Mouse (Mus musculus) frontal cortex, postnatal 25 days (tissue): ENCODE data around the gene Crkl.

Experiments
- DNase-seq, 2 experiments: peaks; one replicate each; pipeline ENCODE4 v3.0.0; 2022; ENCODE audit warnings: low spot score in 2 of 2

Gene Crkl

DNA sequence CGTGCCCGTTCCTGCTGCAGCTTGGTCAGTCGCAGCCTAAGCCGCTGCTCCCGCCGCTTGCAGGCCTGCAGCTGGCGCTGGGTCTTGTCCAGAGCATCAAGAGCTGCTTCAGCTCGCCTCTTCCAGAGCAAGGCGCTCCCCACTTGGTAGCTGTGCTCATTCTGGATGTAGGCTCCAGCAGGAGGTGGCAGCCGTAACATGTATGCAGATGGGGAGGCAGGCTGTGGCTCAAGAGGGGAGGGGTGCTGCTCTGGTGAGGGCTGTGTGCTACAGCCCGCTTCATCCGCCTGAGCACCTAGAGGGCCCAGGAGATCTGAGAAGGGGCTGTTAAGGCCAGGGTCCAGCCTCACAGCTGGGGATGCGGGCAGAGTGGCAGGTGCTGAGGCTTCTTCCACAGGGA lies 76.5 kb downstream of the Crkl start:
- no peak for DNase-seq

DNA sequence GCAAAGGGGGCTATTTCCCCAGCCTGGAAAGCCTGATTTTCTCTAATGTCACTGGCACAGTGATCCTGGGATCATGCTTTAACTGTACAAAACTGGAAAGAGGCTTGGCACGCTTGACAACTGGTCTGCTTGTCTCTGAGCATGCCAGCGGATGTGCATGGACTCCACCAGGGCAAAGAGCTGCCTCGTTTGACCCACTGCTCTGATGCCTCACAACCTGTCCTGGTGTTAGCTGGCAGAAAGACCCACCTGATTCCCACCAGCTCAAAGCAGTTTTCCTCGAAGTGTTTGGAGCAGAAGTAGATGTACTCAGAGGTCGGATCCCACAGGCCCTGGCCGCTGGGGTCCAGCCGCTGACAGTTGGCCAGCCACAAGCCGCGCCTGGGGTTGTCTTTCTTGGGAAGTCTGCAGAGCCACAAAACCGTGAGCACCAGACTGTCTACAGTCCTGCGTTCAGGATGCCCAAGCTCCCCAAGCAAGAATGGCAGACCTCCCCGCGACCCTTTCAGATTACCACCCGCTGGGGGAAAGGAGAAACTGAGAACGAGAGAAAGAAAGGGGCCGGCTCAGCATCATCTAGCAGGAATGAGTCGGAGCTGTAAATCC lies 78.3 kb downstream of the Crkl start:
- DNase-seq = no peak

DNA sequence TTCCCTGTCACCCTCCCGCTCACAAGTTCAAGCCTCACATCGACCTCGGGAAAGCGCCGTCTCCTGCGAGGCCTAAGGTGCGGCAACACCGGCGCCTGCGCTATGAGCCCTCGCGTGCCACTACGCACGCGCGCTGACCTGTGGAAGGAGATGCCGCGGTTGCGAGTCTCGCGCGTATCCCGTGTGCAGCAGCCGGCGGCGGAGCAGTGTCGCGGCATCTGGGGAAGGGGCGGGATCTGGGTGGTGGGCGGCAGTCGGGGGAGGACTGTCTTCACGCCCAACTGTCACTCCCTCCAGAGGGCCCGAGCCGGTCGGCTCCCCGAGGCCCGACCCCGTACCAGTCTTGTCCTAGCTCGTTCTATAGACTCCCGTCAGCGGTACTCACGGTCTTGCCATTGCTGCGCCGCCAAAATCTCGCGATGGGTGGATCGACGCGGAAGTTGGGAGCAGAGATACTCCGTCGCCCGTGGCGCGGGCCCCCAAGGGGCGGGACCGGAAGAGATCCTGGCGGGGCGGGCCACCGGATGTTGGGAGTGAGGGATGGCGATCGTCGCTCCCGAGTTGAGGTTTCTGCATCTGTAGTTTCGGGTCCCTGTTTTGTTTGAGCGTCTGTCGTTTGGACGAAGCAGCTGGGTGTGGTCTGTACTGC lies 79.0 kb downstream of the Crkl start, which contains the start of gene Thap7:
Thap7 (minus strand) TSS at position 497 of the 649 bp plus-strand sequence.
- DNase-seq = peak; percentile 89 to 92

DNA sequence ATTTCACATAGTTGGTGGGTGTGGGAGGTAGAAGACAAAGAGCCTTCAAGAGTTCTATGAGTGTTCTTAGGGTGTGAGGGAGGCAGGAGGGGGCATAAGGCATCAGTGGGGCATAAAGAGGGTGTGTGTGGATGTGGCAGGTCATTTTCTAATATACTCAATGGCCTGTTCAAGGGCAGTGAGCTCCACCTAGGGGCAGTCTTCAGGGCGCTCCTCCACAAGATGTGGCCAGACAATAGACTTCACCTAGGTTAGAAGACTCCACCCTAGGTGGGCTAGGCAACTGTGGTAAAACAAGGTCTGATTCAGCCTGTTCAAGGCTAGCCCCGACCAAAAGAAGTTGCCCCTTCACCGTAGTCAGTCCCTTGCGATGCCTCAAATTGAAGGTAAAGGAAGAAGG lies 80.5 kb downstream of the Crkl start:
- DNase-seq = no peak

DNA sequence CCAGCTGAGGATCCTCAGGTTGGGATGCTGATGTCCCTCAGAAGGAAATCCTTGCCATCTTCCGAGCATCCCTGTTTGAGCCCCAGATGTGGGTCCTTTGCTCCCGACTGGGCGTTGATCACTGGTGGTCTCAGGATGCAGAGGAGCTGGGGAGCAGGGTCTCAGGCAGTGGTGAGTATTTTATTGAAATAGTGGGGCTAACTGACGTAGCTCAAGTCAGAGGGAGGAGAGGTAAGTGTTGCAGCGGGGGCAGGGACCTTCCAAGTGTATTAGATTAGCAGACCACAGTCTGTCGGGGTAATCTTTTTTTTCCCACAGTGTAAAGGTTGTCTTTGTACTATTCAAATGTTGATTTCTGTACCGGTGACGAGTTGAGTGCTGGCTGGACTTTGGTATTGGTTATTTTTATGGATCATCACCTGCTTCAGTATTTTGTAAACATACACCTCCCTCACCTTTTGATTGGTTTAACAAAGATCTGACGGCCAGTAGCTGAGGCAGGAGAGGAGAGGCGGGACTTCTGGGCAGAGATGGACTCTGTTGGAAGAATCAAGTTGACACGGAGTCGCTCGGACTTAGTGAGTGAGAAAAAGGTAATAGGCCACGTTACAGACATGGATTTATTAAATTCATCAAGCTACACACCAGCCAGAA lies 81.0 kb downstream of the Crkl start:
- DNase-seq = no peak

DNA sequence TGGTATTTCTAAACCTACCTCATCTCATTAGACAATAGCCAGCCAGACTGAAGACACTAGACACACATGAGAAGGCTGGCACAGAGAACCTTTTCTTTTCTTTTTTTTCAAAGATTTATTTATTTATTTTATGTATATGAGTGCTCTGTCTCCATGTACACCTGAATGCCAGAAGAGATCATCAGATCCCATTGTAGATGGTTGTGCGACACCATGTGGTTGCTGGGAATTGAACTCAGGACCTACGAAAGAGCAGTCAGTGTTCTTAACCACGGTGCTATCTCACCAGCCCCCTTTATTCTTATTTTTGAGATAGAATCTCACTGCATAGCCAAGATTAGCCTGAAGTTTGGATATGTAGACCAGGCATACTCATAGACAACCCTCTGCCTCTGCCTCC lies 84.8 kb downstream of the Crkl start:
- DNase-seq = no peak
